Mouse (Mus musculus): ENCODE data around the gene Cpne1.

GRCm38 (mm10) chr2:156039390-156039789 is 72.4 kb downstream of the Cpne1 start:
- TF ChIP-seq CTCF (conservative IDR thresholded peaks at IDR 0.05; ENCODE audit: low read length) = no peak
- TF ChIP-seq POU5F1 (IDR thresholded peaks at IDR 0.05; ENCODE audit: borderline replicate concordance, low read length) = no peak
